Mouse (Mus musculus): ENCODE results near the gene 4931406P16Rik.

DNA sequence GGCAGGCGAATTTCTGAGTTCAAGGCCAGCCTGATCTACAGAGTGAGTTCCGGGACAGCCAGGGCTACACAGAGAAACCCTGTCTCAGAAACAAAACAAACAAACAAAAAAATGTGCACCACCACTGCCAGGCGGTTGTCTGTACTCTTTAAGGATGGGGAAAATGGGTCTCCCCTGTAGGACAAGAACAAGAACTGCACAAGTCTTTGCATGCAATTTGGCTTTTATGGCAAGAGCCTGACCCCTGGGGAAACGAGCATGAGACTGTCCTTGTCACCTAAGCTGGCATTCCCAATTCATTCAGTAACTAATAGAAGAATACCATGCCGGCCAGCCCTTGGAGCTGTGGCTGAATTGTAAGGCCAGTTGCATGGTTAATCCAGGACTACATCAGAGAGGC lies 77.7 kb downstream of the 4931406P16Rik start:
- no peak for TF ChIP-seq CTCF (IDR thresholded peaks at IDR 0.05; ENCODE audit: borderline replicate concordance, insufficient read depth, low read depth, low read length)
- TF ChIP-seq POLR2A (IDR thresholded peaks at IDR 0.05; ENCODE audit: borderline replicate concordance, insufficient read depth, low read length): no peak
